Mouse (Mus musculus) neural tube, embryonic 15.5 days (tissue): ENCODE measurements around the gene Galnt9. TPM values are rescaled to one million over a fixed set of nuclear protein-coding genes. Genes with fewer than 3 reads are reported as not detected.

Source experiments
- ATAC-seq: fragments of 200-750 bp; cut with Nextera tagmentation; 2 replicates; pipeline ENCODE4 v1.8.0; 2017; ENCODE audit warnings: mild to moderate bottlenecking, moderate TSS enrichment, moderate library complexity; ENCODE audit not compliant: low FRiP score
- H3K27ac ChIP-seq: fragments of 300-500 bp; sonication (generic); replicated peaks from 2 replicates; pipeline ENCODE4 v1.5.1; 2015; ENCODE audit warnings: mild to moderate bottlenecking, inconsistent platforms
- H3K27me3 ChIP-seq: fragments of 300-500 bp; sonication (generic); replicated peaks from 2 replicates; pipeline ENCODE4 v1.6.1; 2015; ENCODE audit warnings: inconsistent platforms
- H3K36me3 ChIP-seq: fragments of 300-500 bp; sonication (generic); 2 replicates; pipeline ENCODE4 v1.6.1; 2015; ENCODE audit warnings: inconsistent platforms
- H3K4me1 ChIP-seq: fragments of 300-500 bp; sonication (generic); 2 replicates; pipeline ENCODE4 v1.6.1; 2015; ENCODE audit warnings: inconsistent platforms
- H3K4me2 ChIP-seq: fragments of 300-500 bp; sonication (generic); 2 replicates; pipeline ENCODE4 v1.6.1; 2015; ENCODE audit warnings: inconsistent platforms, mild to moderate bottlenecking, moderate library complexity
- H3K4me3 ChIP-seq: fragments of 300-500 bp; sonication (generic); replicated peaks from 2 replicates; pipeline ENCODE4 v1.5.1; 2015; ENCODE audit warnings: mild to moderate bottlenecking, inconsistent platforms
- H3K9ac ChIP-seq: fragments of 300-500 bp; sonication (generic); replicated peaks from 2 replicates; pipeline ENCODE4 v1.6.1; 2015; ENCODE audit warnings: mild to moderate bottlenecking, inconsistent platforms
- H3K9me3 ChIP-seq: fragments of 300-500 bp; sonication (generic); replicated peaks from 2 replicates; pipeline ENCODE4 v1.6.1; 2016; ENCODE audit warnings: inconsistent platforms
- WGBS: fragments of 180-500 bp; shearing (Covaris S2); methylation state at CpG from one replicate; pipeline ENCODE4 v1.1.7; 2015; ENCODE audit warnings: mixed read lengths; 5-methylcytosine and 5-hydroxymethylcytosine counted together
- polyA plus RNA-seq: library from polyadenylated mRNA; unstranded; fragments of >200 nt; fragmentation: Nextera tagmentation; extraction: Ambion mirVana; gene quantifications from 2 replicates; pipeline ENCODE4 v1.2.1, GENCODE M21; 2015

The Galnt9 gene
- polyA plus RNA-seq, 1 experiment from 2014 or later, result 23.3 TPM

- no peak for ATAC-seq
- Histone ChIP-seq H3K9ac (no peak overlapping the region), H3K27me3 (no peaks in the 10 kb centered on the region), H3K4me1 (0 out of 2 replicates have a peak, but pooled peaks cover 3% of the 10 kb centered on the region), H3K36me3 (no peaks in the 10 kb centered on the region), H3K4me2 (no peak overlapping the region), H3K27ac (no peak overlapping the region), H3K9me3 (no peaks in the 10 kb centered on the region), H3K4me3 (no peak overlapping the region)
- 5% methylated on average over 8 of the region's 8 CpGs for WGBS
Measured at GRCm38 (mm10) chr5:110558368-110558767, 14.2 kb downstream of the Galnt9 start.

GRCm38 (mm10) chr5:110559679-110560078, 15.5 kb downstream of the Galnt9 start:
- ATAC-seq, result no peak
- 91% methylated on average over 8 of the region's 8 CpGs for WGBS

DNA sequence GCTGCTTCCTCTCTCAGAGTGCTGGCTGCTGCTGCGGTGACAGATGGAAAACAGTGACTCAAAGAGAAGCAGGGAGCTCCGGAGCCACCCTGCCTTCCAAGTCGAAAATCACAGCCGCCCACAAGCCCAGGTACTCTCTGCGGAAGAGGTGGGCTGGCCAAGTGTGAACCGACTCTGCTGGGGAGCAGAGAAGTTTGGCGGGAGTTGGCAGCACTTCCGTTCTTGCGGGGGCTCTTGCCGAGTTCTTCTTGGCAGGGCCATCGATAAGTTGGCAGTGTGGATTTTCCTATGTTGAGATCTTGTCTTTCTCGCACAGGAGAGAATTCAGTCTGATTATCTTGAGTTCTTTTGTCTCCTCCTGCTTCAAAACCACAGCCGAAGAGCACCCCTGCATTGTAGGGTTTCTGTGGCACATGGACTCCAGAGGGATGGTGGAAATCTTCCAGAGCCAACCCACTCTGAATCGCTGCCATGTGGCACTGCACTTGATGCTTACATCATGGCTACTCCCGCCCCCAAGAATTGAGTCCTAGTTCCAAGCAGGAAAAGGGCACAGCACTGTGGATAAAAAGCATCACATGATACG, 18.7 kb downstream of the Galnt9 start:
- H3K36me3 ChIP-seq, result no peaks in the 10 kb centered on the region
- no peak overlapping the region for H3K9ac ChIP-seq
- no peak overlapping the region for H3K27ac ChIP-seq
- WGBS, result 84% methylated on average over 16 of the region's 16 CpGs
- no peaks in the 10 kb centered on the region for H3K9me3 ChIP-seq
- no peaks in the 10 kb centered on the region for H3K27me3 ChIP-seq
- ATAC-seq, result no peak
- H3K4me3 ChIP-seq, result no peak overlapping the region
- no peak overlapping the region for H3K4me2 ChIP-seq
- H3K4me1 ChIP-seq, result 0 out of 2 replicates have a peak, but pooled peaks cover 3% of the 10 kb centered on the region

More at GRCm38 (mm10) chr5:110559679-110560078, 15.5 kb downstream of the Galnt9 start:
- H3K4me3 ChIP-seq, result no peak overlapping the region
- H3K4me2 ChIP-seq, result no peak overlapping the region
- no peak overlapping the region for H3K9ac ChIP-seq
- H3K27ac ChIP-seq, result no peak overlapping the region
- H3K27me3 ChIP-seq, result no peaks in the 10 kb centered on the region
- no peaks in the 10 kb centered on the region for H3K36me3 ChIP-seq
- H3K9me3 ChIP-seq, result no peaks in the 10 kb centered on the region
- H3K4me1 ChIP-seq, result 0 out of 2 replicates have a peak, but pooled peaks cover 3% of the 10 kb centered on the region

DNA sequence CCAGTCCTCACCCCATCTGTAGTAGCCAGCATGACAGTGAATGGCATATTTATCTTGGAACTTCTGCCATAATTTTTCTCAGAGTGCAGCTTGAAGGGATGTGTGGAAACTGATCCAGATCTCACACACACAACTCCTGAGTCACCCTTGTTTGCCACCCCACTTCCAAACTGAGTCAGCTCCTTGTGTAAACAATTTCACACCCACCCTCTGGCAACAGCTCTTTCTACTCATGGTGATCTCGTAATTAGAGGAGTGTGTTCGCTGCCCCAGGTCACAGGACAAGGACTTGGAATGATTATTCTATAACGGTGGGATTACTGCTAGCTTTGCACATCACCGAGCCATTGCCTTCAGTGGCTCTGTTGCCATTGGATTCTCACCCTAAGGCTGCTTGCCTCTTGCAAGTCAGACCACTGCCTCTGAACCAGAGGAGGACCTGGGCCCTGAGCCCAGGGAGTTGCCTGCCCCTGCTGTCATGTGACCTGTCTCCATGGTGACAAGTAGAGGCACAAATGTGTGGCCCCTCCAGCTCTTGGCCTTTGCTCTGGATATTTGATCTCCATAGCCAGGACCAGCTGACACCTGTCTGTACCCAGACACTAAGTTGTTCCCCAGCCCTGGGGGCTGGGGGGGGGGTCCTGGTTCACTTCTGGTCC, 21.0 kb downstream of the Galnt9 start:
- Histone ChIP-seq H3K4me2 (no peak overlapping the region), H3K9ac (no peak overlapping the region), H3K27me3 (no peaks in the 10 kb centered on the region), H3K36me3 (no peaks in the 10 kb centered on the region), H3K4me3 (no peak overlapping the region), H3K27ac (no peak overlapping the region), H3K9me3 (no peaks in the 10 kb centered on the region), H3K4me1 (0 out of 2 replicates have a peak, but pooled peaks cover 2% of the 10 kb centered on the region)
- 65% methylated on average over 4 of the region's 4 CpGs for WGBS
- ATAC-seq, result no peak

- Histone ChIP-seq H3K4me2 (no peak overlapping the region), H3K36me3 (no peaks in the 10 kb centered on the region), H3K27me3 (no peaks in the 10 kb centered on the region), H3K9me3 (no peaks in the 10 kb centered on the region), H3K4me1 (0 out of 2 replicates have a peak, but pooled peaks cover 2% of the 10 kb centered on the region), H3K4me3 (no peak overlapping the region), H3K27ac (no peak overlapping the region), H3K9ac (no peak overlapping the region)
- 87% methylated on average over 2 of the region's 2 CpGs for WGBS
- ATAC-seq, result no peak
Measured at GRCm38 (mm10) chr5:110567547-110567946, 23.4 kb downstream of the Galnt9 start.

- H3K27ac ChIP-seq, result no peak overlapping the region
- ATAC-seq, result no peak
- WGBS, result 80% methylated on average over 6 of the region's 6 CpGs
- H3K9me3 ChIP-seq, result no peaks in the 10 kb centered on the region
- H3K4me1 ChIP-seq, result no peaks in the 10 kb centered on the region
- H3K4me2 ChIP-seq, result no peak overlapping the region
- H3K4me3 ChIP-seq, result no peak overlapping the region
- 0 out of 2 replicates have a peak, but pooled peaks cover 3% of the 10 kb centered on the region for H3K27me3 ChIP-seq
- no peak overlapping the region for H3K9ac ChIP-seq
- H3K36me3 ChIP-seq, result no peaks in the 10 kb centered on the region
Measured at GRCm38 (mm10) chr5:110574888-110575287, 30.7 kb downstream of the Galnt9 start.

- H3K4me1 ChIP-seq, result peaks cover 10% of the 10 kb centered on the region; the same call in 1 of the 2 replicates
- 95% methylated on average over 4 of the region's 4 CpGs for WGBS
- no peaks in the 10 kb centered on the region for H3K9me3 ChIP-seq
Measured at GRCm38 (mm10) chr5:110579296-110579695, 35.1 kb downstream of the Galnt9 start.

GRCm38 (mm10) chr5:110580569-110581239, 36.5 kb downstream of the Galnt9 start:
- no peak overlapping the region for H3K4me2 ChIP-seq
- ATAC-seq, result no peak
- H3K27ac ChIP-seq, result no peak overlapping the region

More at GRCm38 (mm10) chr5:110579296-110579695, 35.1 kb downstream of the Galnt9 start:
- Histone ChIP-seq H3K27me3 (0 out of 2 replicates have a peak, but pooled peaks cover 3% of the 10 kb centered on the region), H3K27ac (no peak overlapping the region), H3K4me3 (no peak overlapping the region), H3K36me3 (no peaks in the 10 kb centered on the region), H3K4me2 (no peak overlapping the region), H3K9ac (no peak overlapping the region)
- ATAC-seq, result no peak

DNA sequence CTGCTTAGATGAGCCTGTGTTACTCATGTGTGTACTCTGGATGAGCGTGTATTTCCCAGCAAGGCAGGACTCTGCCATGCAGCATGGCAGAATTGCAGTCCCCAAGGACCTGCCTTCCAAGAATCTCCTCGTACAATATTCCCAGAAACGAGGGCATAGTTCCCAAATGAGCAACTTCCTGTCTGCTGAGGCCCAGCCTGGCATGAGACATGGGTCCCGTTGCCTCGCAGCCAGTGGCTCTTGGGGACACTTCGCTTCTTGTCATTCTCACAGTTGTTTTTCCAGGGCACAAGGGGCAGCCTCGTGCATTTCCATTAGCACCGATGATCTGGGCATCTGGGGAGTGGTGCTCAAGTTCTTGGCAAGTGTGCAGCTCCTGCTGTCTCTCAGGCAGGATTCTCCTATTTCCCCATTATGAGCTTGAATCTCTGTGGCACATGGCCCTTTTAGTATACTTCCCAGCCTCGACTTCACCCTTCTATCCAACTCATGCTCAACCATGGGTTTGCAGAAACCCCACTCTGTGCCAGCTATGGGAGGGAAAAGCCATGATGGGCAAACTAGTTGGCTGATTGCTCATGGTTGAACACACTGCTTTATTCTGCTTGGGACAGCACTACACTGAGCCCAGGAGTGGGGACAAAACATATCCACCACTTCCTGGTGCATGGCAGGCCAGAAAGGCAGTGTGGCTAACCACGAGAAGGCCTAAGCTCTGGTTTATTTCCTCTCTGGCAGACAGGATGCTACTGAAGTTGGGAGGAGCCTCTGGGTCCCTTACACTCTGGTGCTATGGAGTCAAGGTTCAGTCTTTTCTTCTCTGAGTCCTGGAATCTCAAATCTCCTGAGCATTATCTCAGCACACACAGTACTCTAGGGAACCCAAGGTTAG, 38.7 kb downstream of the Galnt9 start:
- no peak for ATAC-seq
- Histone ChIP-seq H3K27me3 (no peaks in the 10 kb centered on the region), H3K36me3 (no peaks in the 10 kb centered on the region), H3K4me3 (no peak overlapping the region), H3K4me1 (peaks cover 10% of the 10 kb centered on the region; the same call in 1 of the 2 replicates), H3K9me3 (no peaks in the 10 kb centered on the region), H3K9ac (no peak overlapping the region), H3K27ac (no peak overlapping the region), H3K4me2 (no peak overlapping the region)
- 53% methylated on average over 10 of the region's 10 CpGs for WGBS

More at GRCm38 (mm10) chr5:110580569-110581239, 36.5 kb downstream of the Galnt9 start:
- H3K36me3 ChIP-seq, result no peaks in the 10 kb centered on the region
- 53% methylated on average over 19 of the region's 19 CpGs for WGBS
- H3K9me3 ChIP-seq, result no peaks in the 10 kb centered on the region
- H3K4me3 ChIP-seq, result no peak overlapping the region
- H3K27me3 ChIP-seq, result 0 out of 2 replicates have a peak, but pooled peaks cover 3% of the 10 kb centered on the region
- peaks cover 10% of the 10 kb centered on the region; the same call in 1 of the 2 replicates for H3K4me1 ChIP-seq
- no peak overlapping the region for H3K9ac ChIP-seq

DNA sequence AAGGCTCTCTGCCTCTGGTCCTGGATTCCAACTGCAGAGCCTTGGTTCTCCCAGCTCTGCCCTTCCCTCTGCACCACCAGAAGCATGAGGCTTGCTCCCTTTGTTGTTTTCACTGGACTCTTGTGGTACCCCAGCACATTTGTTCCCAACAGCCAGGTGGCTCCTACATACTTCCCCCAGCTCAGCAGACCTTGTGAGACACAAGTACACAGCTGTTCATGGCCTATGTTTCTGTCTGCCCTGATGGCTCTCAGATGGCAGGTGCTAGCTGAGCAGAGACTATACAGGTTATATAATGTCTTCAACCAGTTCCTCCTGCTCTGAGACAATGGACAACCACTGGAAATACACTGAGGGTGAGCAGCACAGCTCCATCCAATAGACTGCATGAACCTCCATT, 43.3 kb downstream of the Galnt9 start:
- no peaks in the 10 kb centered on the region for H3K27me3 ChIP-seq
- 0 out of 2 replicates have a peak, but pooled peaks cover 3% of the 10 kb centered on the region for H3K36me3 ChIP-seq
- no peaks in the 10 kb centered on the region for H3K4me1 ChIP-seq
- H3K27ac ChIP-seq, result no peak overlapping the region
- no peak overlapping the region for H3K9ac ChIP-seq
- H3K9me3 ChIP-seq, result no peaks in the 10 kb centered on the region
- H3K4me3 ChIP-seq, result no peak overlapping the region
- no peak overlapping the region for H3K4me2 ChIP-seq
- no peak for ATAC-seq

DNA sequence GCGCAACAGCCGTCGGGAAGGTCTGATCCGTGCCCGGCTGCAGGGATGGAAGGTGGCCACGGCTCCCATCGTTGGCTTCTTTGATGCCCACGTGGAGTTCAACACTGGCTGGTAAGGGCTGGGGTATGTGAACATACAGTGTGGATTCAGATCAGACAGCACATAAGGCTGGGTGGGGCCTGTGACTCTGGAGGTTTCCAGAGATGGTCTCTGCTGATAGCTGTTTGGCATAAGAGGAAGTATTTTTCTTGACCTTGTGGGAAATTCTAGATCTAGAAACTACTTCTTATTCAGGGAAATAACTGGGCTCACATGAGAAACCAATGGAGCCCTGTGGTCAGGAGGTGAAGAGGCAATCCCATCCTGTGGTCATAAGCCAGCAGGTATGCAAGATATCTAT, 45.7 kb downstream of the Galnt9 start:
- no peak for ATAC-seq
- H3K9ac ChIP-seq, result no peak overlapping the region
- H3K4me1 ChIP-seq, result no peaks in the 10 kb centered on the region
- H3K4me3 ChIP-seq, result no peak overlapping the region
- no peaks in the 10 kb centered on the region for H3K27me3 ChIP-seq
- 0 out of 2 replicates have a peak, but pooled peaks cover 3% of the 10 kb centered on the region for H3K36me3 ChIP-seq
- 93% methylated on average over 8 of the region's 8 CpGs for WGBS
- H3K27ac ChIP-seq, result no peak overlapping the region
- H3K4me2 ChIP-seq, result no peak overlapping the region
- no peaks in the 10 kb centered on the region for H3K9me3 ChIP-seq
